Mouse (Mus musculus): Measurements from ENCODE around the gene Pax7. TPM values are rescaled to one million over a fixed set of nuclear protein-coding genes. Genes with fewer than 3 reads are reported as not detected.

Pax7 gene
- total RNA-seq, 1 experiment from 2014 or later: not detected

GRCm38 (mm10) chr4:139767823-139768222, 65.5 kb downstream of the Pax7 start:
- ATAC-seq (replicated peaks; ENCODE audit: insufficient number of reproducible peaks, low FRiP score, low TSS enrichment, poor library complexity, severe bottlenecking): no peak

- ATAC-seq (replicated peaks; ENCODE audit: insufficient number of reproducible peaks, low FRiP score, low TSS enrichment, poor library complexity, severe bottlenecking): no peak
These were observed 66.1 kb downstream of the Pax7 start for GRCm38 (mm10) chr4:139767115-139767718.

GRCm38 (mm10) chr4:139761911-139762310, 71.4 kb downstream of the Pax7 start:
- ATAC-seq (replicated peaks; ENCODE audit: insufficient number of reproducible peaks, low FRiP score, low TSS enrichment, poor library complexity, severe bottlenecking): no peak

GRCm38 (mm10) chr4:139760736-139761135, 72.6 kb downstream of the Pax7 start:
- no peak for ATAC-seq (replicated peaks; ENCODE audit: insufficient number of reproducible peaks, low FRiP score, low TSS enrichment, poor library complexity, severe bottlenecking)

GRCm38 (mm10) chr4:139758512-139759340, 74.6 kb downstream of the Pax7 start:
- ATAC-seq (replicated peaks; ENCODE audit: insufficient number of reproducible peaks, low FRiP score, low TSS enrichment, poor library complexity, severe bottlenecking): no peak

GRCm38 (mm10) chr4:139756931-139757330, 76.4 kb downstream of the Pax7 start:
- no peak for ATAC-seq (replicated peaks; ENCODE audit: insufficient number of reproducible peaks, low FRiP score, low TSS enrichment, poor library complexity, severe bottlenecking)

- no peak for ATAC-seq (replicated peaks; ENCODE audit: insufficient number of reproducible peaks, low FRiP score, low TSS enrichment, poor library complexity, severe bottlenecking)
These were observed 79.1 kb downstream of the Pax7 start for GRCm38 (mm10) chr4:139754148-139754710.

GRCm38 (mm10) chr4:139750926-139751325, 82.4 kb downstream of the Pax7 start:
- no peak for ATAC-seq (replicated peaks; ENCODE audit: insufficient number of reproducible peaks, low FRiP score, low TSS enrichment, poor library complexity, severe bottlenecking)

- no peak for ATAC-seq (replicated peaks; ENCODE audit: insufficient number of reproducible peaks, low FRiP score, low TSS enrichment, poor library complexity, severe bottlenecking)
These were observed 86.0 kb downstream of the Pax7 start for GRCm38 (mm10) chr4:139747190-139747936.

- ATAC-seq (replicated peaks; ENCODE audit: insufficient number of reproducible peaks, low FRiP score, low TSS enrichment, poor library complexity, severe bottlenecking): no peak
These were observed 87.2 kb downstream of the Pax7 start for GRCm38 (mm10) chr4:139746177-139746576.

- no peak for ATAC-seq (replicated peaks; ENCODE audit: insufficient number of reproducible peaks, low FRiP score, low TSS enrichment, poor library complexity, severe bottlenecking)
These were observed 88.4 kb downstream of the Pax7 start for GRCm38 (mm10) chr4:139744765-139745395.

GRCm38 (mm10) chr4:139743626-139744025, 89.7 kb downstream of the Pax7 start:
- ATAC-seq (replicated peaks; ENCODE audit: insufficient number of reproducible peaks, low FRiP score, low TSS enrichment, poor library complexity, severe bottlenecking): no peak

- no peak for ATAC-seq (replicated peaks; ENCODE audit: insufficient number of reproducible peaks, low FRiP score, low TSS enrichment, poor library complexity, severe bottlenecking)
These were observed 96.3 kb downstream of the Pax7 start for GRCm38 (mm10) chr4:139737035-139737434.

- ATAC-seq (replicated peaks; ENCODE audit: insufficient number of reproducible peaks, low FRiP score, low TSS enrichment, poor library complexity, severe bottlenecking): no peak
These were observed 106.2 kb downstream of the Pax7 start for GRCm38 (mm10) chr4:139727101-139727500.

- ATAC-seq (replicated peaks; ENCODE audit: insufficient number of reproducible peaks, low FRiP score, low TSS enrichment, poor library complexity, severe bottlenecking): no peak
These were observed 107.9 kb downstream of the Pax7 start for GRCm38 (mm10) chr4:139725421-139725820.

- no peak for ATAC-seq (replicated peaks; ENCODE audit: insufficient number of reproducible peaks, low FRiP score, low TSS enrichment, poor library complexity, severe bottlenecking)
These were observed 109.0 kb downstream of the Pax7 start for GRCm38 (mm10) chr4:139724296-139724695.

- no peak for ATAC-seq (replicated peaks; ENCODE audit: insufficient number of reproducible peaks, low FRiP score, low TSS enrichment, poor library complexity, severe bottlenecking)
These were observed 114.3 kb downstream of the Pax7 start for GRCm38 (mm10) chr4:139718978-139719377.

GRCm38 (mm10) chr4:139716477-139717169, 116.7 kb downstream of the Pax7 start:
- ATAC-seq (replicated peaks; ENCODE audit: insufficient number of reproducible peaks, low FRiP score, low TSS enrichment, poor library complexity, severe bottlenecking): no peak
